Mouse (Mus musculus) granulocyte monocyte progenitor cell, adult 5-6 weeks (primary cell): ENCODE data around the gene Fank1. TPM values are rescaled to one million over a fixed set of nuclear protein-coding genes. Genes with fewer than 3 reads are reported as not detected.

Source experiments
- ATAC-seq: replicated peaks from 2 replicates; pipeline ENCODE4 v1.8.0; 2016; ENCODE audit warnings: mild to moderate bottlenecking, moderate TSS enrichment, inconsistent platforms; ENCODE audit not compliant: poor library complexity, severe bottlenecking
- total RNA-seq, 2 experiments: library from RNA; stranded (forward) in 1 of 2; stranded (reverse) in 1 of 2; fragments of 200-712, 200-1000 nt in 1 of 2; fragments of >200 nt in 1 of 2; fragmentation: Nextera tagmentation in 1 of 2; gene quantifications; 2 replicates each; pipeline ENCODE4 v1.2.3; 2014 to 2017

Gene Fank1
- total RNA-seq (2014; fragmentation: Nextera tagmentation) (not detected in 2 replicates), total RNA-seq (2017) (not detected in 2 replicates)

- peak; percentile 93 for ATAC-seq
These were observed at the start of gene Fank1 for GRCm38 (mm10) chr7:133776626-133776996. Fank1 (plus strand) TSS chr7:133776861.

GRCm38 (mm10) chr7:133727027-133727426 lies 49.6 kb upstream of the Fank1 start:
- no peak for ATAC-seq

GRCm38 (mm10) chr7:133729351-133729750 lies 47.3 kb upstream of the Fank1 start:
- no peak for ATAC-seq

- ATAC-seq: no peak
These were observed 46.1 kb upstream of the Fank1 start for GRCm38 (mm10) chr7:133730324-133731191.

- ATAC-seq: no peak
These were observed 44.6 kb upstream of the Fank1 start for GRCm38 (mm10) chr7:133731971-133732645.

GRCm38 (mm10) chr7:133740558-133740957 lies 36.1 kb upstream of the Fank1 start:
- ATAC-seq: no peak

GRCm38 (mm10) chr7:133742530-133743325 lies 33.9 kb upstream of the Fank1 start:
- no peak for ATAC-seq

- no peak for ATAC-seq
These were observed 33.0 kb upstream of the Fank1 start for GRCm38 (mm10) chr7:133743611-133744010.

GRCm38 (mm10) chr7:133744209-133744608 lies 32.5 kb upstream of the Fank1 start:
- ATAC-seq: no peak

- no peak; the same call in 1 of the 2 replicates for ATAC-seq
These were observed 32.0 kb upstream of the Fank1 start for GRCm38 (mm10) chr7:133744701-133745100.

GRCm38 (mm10) chr7:133747372-133747771 lies 29.3 kb upstream of the Fank1 start:
- no peak for ATAC-seq

GRCm38 (mm10) chr7:133748753-133749152 lies 27.9 kb upstream of the Fank1 start:
- no peak for ATAC-seq

- no peak for ATAC-seq
These were observed 26.0 kb upstream of the Fank1 start for GRCm38 (mm10) chr7:133750666-133751065.

GRCm38 (mm10) chr7:133751163-133751562 lies 25.5 kb upstream of the Fank1 start:
- ATAC-seq: no peak

GRCm38 (mm10) chr7:133757961-133758455 lies 18.7 kb upstream of the Fank1 start:
- ATAC-seq: peak; percentile 69

GRCm38 (mm10) chr7:133758716-133759115 lies 17.9 kb upstream of the Fank1 start:
- no peak for ATAC-seq

- no peak for ATAC-seq
These were observed 16.9 kb upstream of the Fank1 start for GRCm38 (mm10) chr7:133759611-133760353.

GRCm38 (mm10) chr7:133762696-133763095 lies 14.0 kb upstream of the Fank1 start:
- no peak for ATAC-seq

GRCm38 (mm10) chr7:133764425-133764824 lies 12.2 kb upstream of the Fank1 start:
- no peak for ATAC-seq
